Mouse (Mus musculus): Measurements from ENCODE around the gene Diexf.

Gene Diexf

GRCm38 (mm10) chr1:193086842-193087476 is 43.1 kb downstream of the Diexf start:
- DNase-seq (ENCODE audit: low spot score in 2 of 2): peak in 1 of 2 experiments; percentile 59

- DNase-seq (ENCODE audit: low spot score in 2 of 2): no peak
These were observed 43.8 kb downstream of the Diexf start for GRCm38 (mm10) chr1:193086111-193086841.

DNA sequence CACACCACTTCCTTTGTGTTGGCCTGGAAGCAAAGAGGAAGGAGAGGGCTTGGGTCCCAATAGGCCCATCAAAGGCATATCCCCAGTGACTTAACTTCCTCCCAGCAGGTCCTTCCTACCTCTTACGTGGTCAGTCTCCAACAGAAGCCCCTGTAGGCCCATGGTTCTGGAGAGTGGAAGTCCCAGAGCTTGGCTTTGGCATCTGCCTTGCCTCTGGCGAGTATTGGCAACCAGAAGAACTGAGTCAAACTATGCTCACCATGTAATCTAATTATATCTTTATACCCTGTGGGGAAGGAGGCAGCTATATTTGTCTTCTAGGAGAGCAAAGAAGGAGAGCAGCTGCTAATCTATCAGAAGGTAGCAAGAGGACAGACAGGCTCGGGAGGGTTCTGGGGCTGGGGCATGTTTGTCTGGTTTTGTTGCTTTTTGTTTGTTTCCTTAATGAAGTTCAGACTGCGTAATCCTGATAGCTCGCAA is 44.5 kb downstream of the Diexf start:
- no peak for DNase-seq (ENCODE audit: low spot score in 2 of 2)

DNA sequence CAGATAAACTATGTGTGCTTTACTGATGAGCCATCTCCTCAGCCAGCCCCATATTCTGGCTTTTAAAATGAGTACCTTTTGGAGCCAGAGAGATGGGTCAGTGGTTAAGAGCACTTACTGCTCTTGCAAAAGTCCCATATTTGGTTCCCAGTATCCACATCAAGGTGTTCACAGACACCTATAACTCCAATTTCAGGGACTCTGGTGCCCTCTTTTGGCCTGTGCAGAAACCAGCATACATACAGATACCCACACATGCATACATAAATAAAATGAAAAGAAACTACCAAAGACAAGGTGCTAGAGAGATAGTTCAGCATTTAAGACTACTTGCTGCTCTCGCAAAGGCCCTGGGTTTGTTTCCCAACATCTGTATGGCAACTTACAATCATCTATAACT is 46.1 kb downstream of the Diexf start:
- no peak for DNase-seq (ENCODE audit: low spot score in 2 of 2)

DNA sequence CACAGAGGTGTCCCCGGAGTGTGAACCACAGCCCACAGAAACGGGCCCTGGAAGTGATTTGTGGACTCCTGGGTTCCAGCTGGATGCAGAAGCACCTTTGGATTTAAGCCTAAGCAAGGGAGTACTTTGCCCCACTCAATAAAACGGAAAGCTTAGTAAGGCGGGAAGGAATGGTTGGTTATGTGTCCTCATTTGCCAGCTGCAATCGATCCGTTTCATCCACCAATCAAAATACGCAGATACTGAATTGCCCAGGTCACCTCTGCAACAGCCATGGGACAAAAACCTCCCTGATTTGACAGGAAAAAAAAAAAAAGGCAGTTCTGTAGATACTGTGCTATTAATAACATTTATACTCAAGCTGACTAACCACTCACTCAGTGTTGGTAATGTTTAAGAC is 47.0 kb downstream of the Diexf start:
- no peak for DNase-seq (ENCODE audit: low spot score in 2 of 2)

- DNase-seq (ENCODE audit: low spot score in 2 of 2): no peak
These were observed 47.7 kb downstream of the Diexf start for GRCm38 (mm10) chr1:193082311-193082921.

- no peak for DNase-seq (ENCODE audit: low spot score in 2 of 2)
These were observed 67.5 kb downstream of the Diexf start for GRCm38 (mm10) chr1:193062618-193063017.

- no peak for DNase-seq (ENCODE audit: low spot score in 2 of 2)
These were observed 69.9 kb downstream of the Diexf start for GRCm38 (mm10) chr1:193060167-193060566.

DNA sequence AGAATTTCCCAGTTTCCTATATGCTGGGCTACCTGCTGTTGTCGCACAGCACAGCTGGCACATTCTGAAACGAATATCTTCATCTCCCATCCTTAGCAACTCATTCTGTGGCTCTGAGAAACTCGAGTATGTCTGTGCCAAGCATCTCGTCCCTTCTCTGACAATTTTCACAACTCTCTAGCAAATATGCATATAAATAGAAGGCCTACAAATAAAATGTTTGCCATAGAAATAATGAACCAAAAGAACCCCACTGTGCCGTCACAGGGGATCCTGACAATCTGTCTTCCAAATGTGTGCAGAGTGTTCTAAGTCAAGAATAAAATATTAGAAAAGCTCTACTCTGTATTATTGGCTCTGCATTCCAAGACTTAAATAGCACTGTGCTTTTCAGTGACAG is 70.5 kb downstream of the Diexf start:
- DNase-seq (ENCODE audit: low spot score in 2 of 2): peak in 1 of 2 experiments; percentile 52

DNA sequence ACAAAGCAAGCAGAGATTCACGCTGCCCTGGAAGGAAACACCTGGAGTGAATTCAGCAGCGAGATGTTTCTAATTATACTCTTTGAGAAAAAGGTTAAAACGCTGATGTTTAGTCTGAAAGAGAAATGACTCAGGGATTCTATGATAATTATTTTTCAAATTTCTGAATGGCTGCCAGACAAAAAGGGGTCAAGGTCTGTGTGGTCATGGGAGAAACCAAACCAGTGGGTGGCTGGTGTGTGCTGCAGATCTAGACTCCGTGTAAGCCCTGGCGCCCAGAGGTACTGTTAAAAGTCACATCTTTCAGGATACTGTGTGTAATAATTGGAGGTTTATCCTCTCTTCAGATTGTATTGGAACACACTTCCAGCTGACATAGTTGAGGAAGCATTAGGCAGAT is 75.7 kb downstream of the Diexf start:
- DNase-seq (ENCODE audit: low spot score in 2 of 2): no peak

DNA sequence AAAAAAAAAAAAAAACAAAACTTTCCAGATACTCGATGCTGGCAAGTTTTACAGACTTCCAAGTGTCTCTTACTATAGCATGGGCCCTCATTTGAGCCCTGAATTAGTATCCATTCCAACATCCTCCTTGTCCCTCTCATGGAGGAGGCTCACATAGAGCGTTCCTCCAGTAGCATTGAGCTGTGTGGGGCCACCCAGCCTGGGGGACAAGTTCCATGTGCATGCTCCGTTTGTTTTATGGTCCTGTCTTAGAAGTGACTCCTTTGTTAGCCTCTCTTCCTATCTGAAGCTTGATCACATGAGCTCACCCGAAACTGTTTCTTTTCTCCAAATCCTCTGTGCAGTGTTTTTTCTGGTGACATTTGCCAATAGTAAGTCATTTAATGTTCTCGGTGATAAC is 77.0 kb downstream of the Diexf start:
- DNase-seq (ENCODE audit: low spot score in 2 of 2): no peak

DNA sequence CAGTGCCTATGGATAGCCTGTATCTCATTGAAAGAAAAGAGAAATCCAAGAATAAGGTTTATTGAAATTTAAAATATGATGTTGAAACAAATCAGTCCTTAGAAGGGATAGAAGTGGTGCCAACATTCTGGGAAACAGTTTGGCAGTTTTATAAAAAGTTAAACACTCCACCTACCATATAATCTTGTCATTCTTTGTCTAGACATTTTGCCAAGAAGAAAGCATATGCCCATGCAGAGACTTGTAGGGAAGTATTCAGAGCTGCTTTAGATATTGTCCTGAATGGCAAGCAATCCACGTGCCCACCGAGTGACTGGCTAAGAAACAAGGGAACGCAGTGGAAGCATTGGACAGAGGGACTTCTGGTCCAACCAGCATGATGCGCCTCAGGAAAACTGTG is 82.5 kb downstream of the Diexf start:
- DNase-seq (ENCODE audit: low spot score in 2 of 2): peak in 1 of 2 experiments; percentile 48

DNA sequence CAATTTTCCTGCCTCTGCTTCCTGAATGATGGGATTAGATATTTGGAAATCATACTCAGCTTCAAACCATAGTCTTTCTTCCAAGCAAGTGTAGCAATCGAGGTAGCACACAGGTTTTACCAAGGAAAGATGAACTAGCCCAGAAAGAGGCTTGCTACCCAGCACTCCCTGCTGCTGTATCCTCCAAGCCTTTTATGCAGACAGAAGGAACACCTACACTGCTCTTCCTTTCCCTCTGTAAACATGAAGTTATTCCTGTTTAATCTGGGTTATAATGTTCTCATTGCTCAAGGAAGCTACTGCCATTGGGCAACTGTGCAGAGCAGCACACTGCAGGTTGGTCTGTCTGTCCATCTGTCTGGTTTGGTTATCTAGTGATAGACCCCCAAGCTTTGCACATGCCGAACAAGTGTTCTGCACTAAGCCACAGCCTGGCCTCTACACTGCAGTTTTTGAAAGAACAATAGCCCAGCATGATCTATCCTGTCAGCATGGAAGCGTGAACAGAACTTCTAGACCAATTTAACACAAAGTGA is 87.2 kb downstream of the Diexf start:
- DNase-seq (ENCODE audit: low spot score in 2 of 2): peak; percentile 32 to 38
